Mouse (Mus musculus) gastrocnemius, postnatal 14 days (tissue): ENCODE data around the gene Smarcb1. TPM values are rescaled to one million over a fixed set of nuclear protein-coding genes. Genes with fewer than 3 reads are reported as not detected.
A peak's percentile ranks its signal among the peaks of the same experiment; 100 is the strongest.
"Not testable (repeated sequence)": the region's sequence is repeated elsewhere in the genome, so short reads cannot be mapped to it uniquely, and the experiment has no call there.

Experiments used
- DNase-seq: peaks from one replicate; pipeline ENCODE4 v3.0.0; 2021; ENCODE audit warnings: mixed read lengths
- intact Hi-C: fragments of 180-260 bp; cut with DNase I; formaldehyde crosslinking; loops from one replicate; pipeline ENCODE4 v1.15.1; 2025; ENCODE audit warnings: low total_unique reads
- total RNA-seq, 2 experiments: library from RNA; stranded (reverse); gene quantifications; 2 replicates each; pipeline ENCODE4 v1.2.3; 2021

Smarcb1 gene
- total RNA-seq, 2 experiments from 2014 or later: 17.7 to 28.0 TPM

GRCm38 (mm10) chr10:75861587-75861986 is 59.8 kb downstream of the Smarcb1 start:
- intact Hi-C loops: no loop called here
- no peak for DNase-seq

DNA sequence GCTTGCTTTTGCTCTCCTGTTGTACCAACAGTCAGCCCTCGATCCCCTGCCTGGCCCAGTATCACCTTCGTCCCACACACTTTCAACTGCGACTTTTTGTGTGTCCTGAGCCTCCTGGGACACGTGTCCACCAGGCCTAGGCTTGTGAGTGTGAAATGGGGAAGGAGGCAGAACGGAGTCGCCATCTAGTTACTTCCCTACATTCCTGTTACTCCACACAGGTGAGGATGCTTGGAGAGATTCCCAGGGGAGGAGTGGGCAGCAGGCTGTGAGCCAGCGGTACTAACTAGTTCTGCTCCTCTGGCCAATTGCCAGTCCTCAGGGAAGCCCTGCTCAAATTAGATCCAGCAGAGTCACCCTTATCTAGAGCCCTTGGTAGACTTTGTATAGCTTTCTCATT is 60.7 kb downstream of the Smarcb1 start:
- no peak for DNase-seq

DNA sequence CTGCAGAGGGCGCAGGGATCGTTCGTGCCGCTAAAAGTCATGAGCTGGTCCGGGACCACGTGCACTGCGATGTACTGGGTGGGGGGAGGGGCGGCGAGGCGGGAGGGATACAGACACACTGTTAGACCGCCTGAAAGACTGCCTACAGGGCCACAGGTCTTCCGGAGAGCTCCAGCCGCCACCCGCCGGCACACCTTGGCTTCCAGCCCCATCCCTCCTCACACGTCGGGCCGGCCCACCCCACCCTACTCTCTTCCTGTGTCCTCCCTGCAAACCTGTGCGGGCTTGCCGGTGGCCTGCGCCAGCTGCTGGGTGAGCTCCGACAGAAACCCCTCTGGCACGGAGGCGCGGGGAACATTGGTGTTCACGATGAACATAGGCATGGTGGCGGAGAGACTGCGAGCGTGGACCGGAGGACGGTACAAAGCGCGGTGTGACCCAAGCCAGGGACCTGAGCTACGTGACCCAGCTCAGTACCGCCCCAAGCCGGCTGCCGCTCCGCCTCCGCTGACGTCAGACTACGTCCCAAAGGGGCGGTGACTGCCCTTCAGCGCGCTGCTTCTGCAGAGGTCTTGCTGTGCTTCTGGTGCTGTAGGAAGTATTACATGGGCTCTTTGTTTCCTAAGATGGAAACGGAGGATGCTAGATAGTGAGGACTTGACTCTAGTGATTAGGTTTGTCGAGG is 61.5 kb downstream of the Smarcb1 start, which contains the start of gene Mif:
Gene Mif (minus strand): TSS at position 455 of the 685 bp plus-strand sequence.
- intact Hi-C loops: not testable (repeated sequence)
- DNase-seq: peak; percentile 87

More for the DNA sequence above, 60.7 kb downstream of the Smarcb1 start:
- intact Hi-C loops: no loop called here

DNA sequence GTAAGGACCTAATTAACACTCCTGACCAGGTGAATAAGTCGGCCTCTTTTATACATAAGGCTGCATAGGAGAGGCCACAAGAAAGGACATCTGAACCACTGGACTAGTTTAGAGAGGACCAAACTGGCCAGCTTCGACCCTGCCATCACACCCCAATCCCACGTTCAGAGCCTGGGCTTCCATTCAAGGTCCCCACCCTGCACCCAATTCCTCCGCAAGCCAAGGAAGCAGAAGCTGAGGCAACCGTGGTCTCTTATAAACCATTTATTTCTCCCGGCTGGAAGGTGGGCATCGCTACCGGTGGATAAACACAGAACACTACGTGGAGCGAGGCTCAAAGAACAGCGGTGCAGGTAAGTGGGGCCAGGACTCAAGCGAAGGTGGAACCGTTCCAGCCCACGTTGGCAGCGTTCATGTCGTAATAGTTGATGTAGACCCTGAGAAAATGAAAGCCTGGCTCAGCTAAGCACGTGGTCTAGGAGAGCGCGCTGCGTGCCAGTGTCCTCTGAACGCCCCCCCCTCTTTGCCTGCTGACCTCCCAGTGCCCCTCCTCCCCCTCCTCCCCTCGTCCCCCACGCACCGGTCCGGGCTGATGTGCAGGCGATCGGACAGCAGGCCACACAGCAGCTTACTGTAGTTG is 62.2 kb downstream of the Smarcb1 start:
- intact Hi-C loops: no loop called here
- DNase-seq: no peak

GRCm38 (mm10) chr10:75857598-75857997 is 63.8 kb downstream of the Smarcb1 start:
- intact Hi-C loops: no loop called here

GRCm38 (mm10) chr10:75856976-75857375 is 64.4 kb downstream of the Smarcb1 start:
- DNase-seq: no peak

More at GRCm38 (mm10) chr10:75857598-75857997, 63.8 kb downstream of the Smarcb1 start:
- no peak for DNase-seq

DNA sequence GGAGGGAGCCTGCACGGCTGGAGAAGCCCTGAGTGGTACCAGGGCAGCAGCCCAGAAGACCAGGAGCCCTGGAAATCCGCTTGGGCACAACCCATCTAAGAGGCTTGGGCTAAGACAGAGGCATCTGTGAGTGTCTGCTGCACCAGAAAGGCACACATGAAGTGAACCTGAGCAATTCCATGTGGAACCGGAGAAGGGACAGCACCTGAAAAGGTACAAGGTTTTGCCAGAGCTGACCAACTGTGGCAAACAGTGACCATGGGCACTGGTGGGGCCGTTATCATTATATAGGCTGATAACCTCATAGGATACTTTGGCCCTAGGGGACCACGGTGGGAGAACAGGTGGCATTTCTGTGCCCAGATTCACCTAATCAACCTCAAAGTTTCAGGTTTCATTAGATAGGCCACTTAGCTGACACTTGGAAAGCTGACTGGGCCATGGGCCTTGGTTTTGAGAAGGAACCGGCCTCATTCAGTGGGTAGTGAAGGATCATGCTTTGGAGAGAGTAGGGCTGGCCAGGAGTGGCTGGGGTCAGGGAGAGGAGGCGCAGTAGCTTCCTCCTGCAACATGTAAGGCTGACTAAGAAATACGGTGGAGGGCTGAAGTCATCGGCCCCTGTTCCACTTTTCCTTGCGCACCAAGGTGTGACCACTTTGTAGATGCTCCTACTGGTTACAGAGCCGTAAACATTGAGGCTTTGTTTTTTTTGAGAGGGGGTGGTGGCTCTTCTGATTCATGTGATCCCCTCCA is 65.1 kb downstream of the Smarcb1 start:
- intact Hi-C loops: no loop called here
- no peak for DNase-seq

More at GRCm38 (mm10) chr10:75856976-75857375, 64.4 kb downstream of the Smarcb1 start:
- intact Hi-C loops: no loop called here

DNA sequence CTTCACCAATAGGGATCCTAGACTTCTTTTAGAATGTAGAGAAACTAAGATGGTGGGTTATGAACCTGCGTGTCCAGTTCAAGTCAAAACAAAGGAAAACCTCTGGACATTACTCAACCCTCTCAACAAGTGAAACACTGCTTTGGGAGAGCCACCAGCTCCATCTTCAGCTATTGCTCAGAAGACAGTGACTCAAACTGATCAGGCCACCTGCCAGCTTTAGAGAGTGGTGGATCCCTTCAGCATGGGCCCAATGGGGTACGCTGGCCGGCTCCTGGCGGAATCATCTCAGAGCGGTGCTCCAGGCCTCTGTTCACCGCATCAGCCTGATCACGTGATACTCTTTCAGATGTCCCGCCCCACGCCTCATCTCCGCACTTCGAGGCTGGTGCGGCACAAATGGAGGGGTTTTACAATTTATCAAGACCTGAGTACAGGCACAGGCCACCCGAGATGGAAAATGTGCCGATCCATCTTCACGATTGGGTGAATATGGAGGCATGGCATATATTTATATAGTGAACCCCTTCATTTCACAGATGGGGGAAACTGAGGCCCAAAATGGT is 65.9 kb downstream of the Smarcb1 start:
- no peak for DNase-seq
- intact Hi-C loops: no loop called here

DNA sequence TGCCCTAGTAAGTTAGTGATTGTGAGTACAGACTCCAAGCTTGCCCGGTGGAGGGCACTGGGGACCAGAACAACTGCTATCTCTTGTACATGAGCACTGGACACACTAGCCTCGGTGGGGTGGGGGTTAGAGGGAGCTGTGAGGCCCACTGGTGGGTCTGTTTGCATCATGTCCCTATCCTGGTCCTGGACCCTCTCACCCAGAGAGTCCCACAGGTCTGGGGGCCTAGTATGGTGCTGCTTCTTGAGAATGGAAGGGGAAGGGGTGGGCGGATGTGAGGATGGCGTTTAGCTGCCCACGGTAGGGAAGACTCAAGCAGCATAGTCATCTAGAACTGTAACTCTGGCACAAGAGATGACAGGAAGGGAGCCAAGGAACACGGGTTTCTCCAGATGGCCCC is 66.6 kb downstream of the Smarcb1 start:
- intact Hi-C loops: loop anchor here (5.0 kb wide), 1 partner anchor 112 kb away; no protein-coding TSS in a partner anchor
- no peak for DNase-seq

- DNase-seq: no peak
- intact Hi-C loops: loop anchor here (5.0 kb wide), 1 partner anchor 112 kb away; no protein-coding TSS in a partner anchor
Observed at GRCm38 (mm10) chr10:75854096-75854495, 67.3 kb downstream of the Smarcb1 start.

- intact Hi-C loops: loop anchor here (5.0 kb wide), 1 partner anchor 111 kb away; no protein-coding TSS in a partner anchor
- DNase-seq: peak; percentile 78
Observed at GRCm38 (mm10) chr10:75853452-75853851, 68.0 kb downstream of the Smarcb1 start.

GRCm38 (mm10) chr10:75852539-75853125 is 68.8 kb downstream of the Smarcb1 start:
- intact Hi-C loops: loop anchor here (5.0 kb wide), 1 partner anchor 110 kb away; no protein-coding TSS in a partner anchor
- no peak for DNase-seq

- intact Hi-C loops: loop anchor here (5.0 kb wide), 1 partner anchor 109 kb away; no protein-coding TSS in a partner anchor
Observed at GRCm38 (mm10) chr10:75851681-75852080, 69.7 kb downstream of the Smarcb1 start.

DNA sequence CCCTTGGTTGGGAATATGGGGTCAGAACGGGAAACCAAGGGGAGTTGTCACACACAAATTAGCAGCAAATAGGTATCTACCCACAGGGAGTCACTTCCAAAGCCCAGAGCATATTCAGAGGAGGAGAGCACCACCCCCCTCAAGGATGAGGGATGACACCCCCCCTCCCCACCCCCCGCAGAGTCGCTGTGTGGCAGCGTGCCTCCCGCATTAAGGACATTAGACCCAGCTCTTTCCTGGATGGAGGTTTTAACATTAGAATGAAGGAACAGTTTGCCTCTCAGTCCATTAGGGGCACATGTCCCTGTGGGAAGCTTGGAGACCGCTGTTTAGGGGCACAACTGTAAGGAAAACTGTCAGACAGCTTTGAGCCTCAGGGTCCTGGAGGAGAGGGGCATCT is 70.3 kb downstream of the Smarcb1 start:
- intact Hi-C loops: loop anchor here (5.0 kb wide), 1 partner anchor 109 kb away; no protein-coding TSS in a partner anchor
- DNase-seq: no peak

More at GRCm38 (mm10) chr10:75851681-75852080, 69.7 kb downstream of the Smarcb1 start:
- DNase-seq: no peak

- intact Hi-C loops: loop anchor here (5.0 kb wide), 1 partner anchor 96 kb away; no protein-coding TSS in a partner anchor
- DNase-seq: no peak
Observed at GRCm38 (mm10) chr10:75848382-75848781, 73.0 kb downstream of the Smarcb1 start.
